Mouse (Mus musculus) kidney, embryonic 16.5 days (tissue): Measurements from ENCODE around the gene Wbp1. TPM values are rescaled to one million over a fixed set of nuclear protein-coding genes. Genes with fewer than 3 reads are reported as not detected.
A peak's percentile ranks its signal among the peaks of the same experiment; 100 is the strongest.
"Not testable (repeated sequence)": the region's sequence is repeated elsewhere in the genome, so short reads cannot be mapped to it uniquely, and the experiment has no call there.

Source experiments
- ATAC-seq: fragments of 200-750 bp; cut with Nextera tagmentation; 2 replicates; pipeline ENCODE4 v1.8.0; 2017; ENCODE audit warnings: moderate TSS enrichment; ENCODE audit not compliant: low FRiP score, low TSS enrichment
- H3K27ac ChIP-seq: fragments of 300-500 bp; sonication (generic); 2 replicates; pipeline ENCODE4 v1.5.1; 2014; ENCODE audit warnings: low read length
- H3K27me3 ChIP-seq: fragments of 300-500 bp; sonication (generic); 2 replicates; pipeline ENCODE4 v1.6.1; 2014; ENCODE audit warnings: low read length, control low read depth, mixed read lengths; ENCODE audit not compliant: insufficient read depth
- H3K36me3 ChIP-seq: fragments of 300-500 bp; sonication (generic); 2 replicates; pipeline ENCODE4 v1.6.1; 2014; ENCODE audit warnings: low read length, control low read depth, mixed read lengths; ENCODE audit not compliant: insufficient read depth
- H3K4me1 ChIP-seq: fragments of 300-500 bp; sonication (generic); 2 replicates; pipeline ENCODE4 v1.6.1; 2014; ENCODE audit warnings: low read length, control low read depth, mixed read lengths; ENCODE audit not compliant: insufficient read depth
- H3K4me2 ChIP-seq: fragments of 300-500 bp; sonication (generic); replicated peaks from 2 replicates; pipeline ENCODE4 v1.6.1; 2014; ENCODE audit warnings: low read depth, low read length
- H3K4me3 ChIP-seq: fragments of 300-500 bp; sonication (generic); 2 replicates; pipeline ENCODE4 v1.5.1; 2014; ENCODE audit warnings: mild to moderate bottlenecking, low read length
- H3K9ac ChIP-seq: fragments of 300-500 bp; sonication (generic); replicated peaks from 2 replicates; pipeline ENCODE4 v1.6.1; 2014; ENCODE audit warnings: low read length
- H3K9me3 ChIP-seq: fragments of 300-500 bp; sonication (generic); 2 replicates; pipeline ENCODE4 v1.6.1; 2016; ENCODE audit warnings: low read length, control low read depth
- WGBS: fragments of 180-500 bp; shearing (Covaris S2); extraction: QIAGEN DNeasy Blood & Tissue Kit; methylation state at CpG from one replicate; pipeline ENCODE4 v1.1.7; 2014; 5-methylcytosine and 5-hydroxymethylcytosine counted together
- polyA plus RNA-seq: library from polyadenylated mRNA; unstranded; fragments of >200 nt; fragmentation: Nextera tagmentation; extraction: Ambion mirVana; gene quantifications from 2 replicates; pipeline ENCODE4 v1.2.1, GENCODE M21; 2015

Wbp1 gene
- polyA plus RNA-seq, 1 experiment from 2014 or later, result 160 TPM

DNA sequence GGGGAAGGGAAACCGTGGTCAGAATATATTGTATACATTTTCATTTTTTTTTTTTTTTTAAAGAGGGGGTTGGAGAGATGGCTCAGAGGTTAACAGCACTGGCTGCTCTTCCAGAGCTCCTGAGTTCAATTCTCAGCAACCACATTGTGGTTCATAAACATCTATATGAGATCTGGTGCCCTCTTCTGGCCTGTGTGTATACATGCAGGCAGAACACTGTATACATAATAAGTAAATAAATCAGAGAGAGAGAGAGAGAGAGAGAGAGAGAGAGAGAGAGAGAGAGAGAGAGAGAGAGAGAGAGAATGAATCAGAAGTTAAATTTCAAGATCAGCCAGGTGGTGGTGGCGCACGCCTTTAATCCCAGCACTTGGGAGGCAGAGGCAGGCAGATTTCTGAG, 38.1 kb upstream of the Wbp1 start:
- H3K9ac ChIP-seq, ATAC-seq: not testable (repeated sequence)

DNA sequence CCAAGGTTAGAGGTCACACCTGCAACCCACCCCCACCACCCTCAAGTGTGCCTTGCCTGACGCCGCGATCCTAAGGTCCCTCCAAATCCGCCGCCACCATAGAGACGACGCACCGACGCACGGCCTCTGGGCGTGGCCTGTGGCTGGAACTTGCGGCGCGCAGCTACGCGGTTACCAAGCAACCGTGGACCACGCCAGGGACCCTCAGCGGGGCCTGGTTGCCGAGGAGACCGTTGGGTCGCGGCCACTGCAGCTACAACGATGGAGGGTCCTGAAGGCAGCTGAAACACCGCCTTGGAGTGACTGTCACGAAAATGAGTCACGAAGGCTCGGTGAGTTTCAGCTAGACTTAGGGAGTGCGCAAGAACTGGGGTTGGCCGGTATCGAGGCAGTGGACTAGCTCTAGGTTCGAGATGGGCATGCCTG, 34.9 kb upstream of the Wbp1 start, which contains the start of the genes Wdr54 and 1700003E16Rik:
Gene Wdr54, minus strand, starts transcription at position 139 of the 426 bp plus-strand sequence.
Gene 1700003E16Rik, plus strand, starts transcription at position 146 of the 426 bp plus-strand sequence.
- 2% methylated on average over 32 of the region's 32 CpGs for WGBS
- Histone ChIP-seq H3K36me3 (peaks cover 11% of the 10 kb centered on the region; the same call in 1 of the 2 replicates), H3K27ac (no peak within 1 kb of the TSS), H3K9me3 (no peaks in the 10 kb centered on the region), H3K4me1 (peaks cover 16% of the 10 kb centered on the region), H3K4me3 (peak within 1 kb of the TSS; percentile 62), H3K4me2 (peak within 1 kb of the TSS; percentile 92), H3K27me3 (peaks cover 10% of the 10 kb centered on the region), H3K9ac (peak within 1 kb of the TSS; percentile 58)
- peak; percentile 78 for ATAC-seq

More for the DNA sequence above, 38.1 kb upstream of the Wbp1 start:
- H3K27ac ChIP-seq, H3K9me3 ChIP-seq, H3K4me3 ChIP-seq, H3K36me3 ChIP-seq, H3K4me2 ChIP-seq: not testable (repeated sequence)
- Histone ChIP-seq H3K27me3 (peaks cover 24% of the 10 kb centered on the region), H3K4me1 (peaks cover 31% of the 10 kb centered on the region)
- WGBS, result 31% methylated on average over 3 of the region's 3 CpGs

DNA sequence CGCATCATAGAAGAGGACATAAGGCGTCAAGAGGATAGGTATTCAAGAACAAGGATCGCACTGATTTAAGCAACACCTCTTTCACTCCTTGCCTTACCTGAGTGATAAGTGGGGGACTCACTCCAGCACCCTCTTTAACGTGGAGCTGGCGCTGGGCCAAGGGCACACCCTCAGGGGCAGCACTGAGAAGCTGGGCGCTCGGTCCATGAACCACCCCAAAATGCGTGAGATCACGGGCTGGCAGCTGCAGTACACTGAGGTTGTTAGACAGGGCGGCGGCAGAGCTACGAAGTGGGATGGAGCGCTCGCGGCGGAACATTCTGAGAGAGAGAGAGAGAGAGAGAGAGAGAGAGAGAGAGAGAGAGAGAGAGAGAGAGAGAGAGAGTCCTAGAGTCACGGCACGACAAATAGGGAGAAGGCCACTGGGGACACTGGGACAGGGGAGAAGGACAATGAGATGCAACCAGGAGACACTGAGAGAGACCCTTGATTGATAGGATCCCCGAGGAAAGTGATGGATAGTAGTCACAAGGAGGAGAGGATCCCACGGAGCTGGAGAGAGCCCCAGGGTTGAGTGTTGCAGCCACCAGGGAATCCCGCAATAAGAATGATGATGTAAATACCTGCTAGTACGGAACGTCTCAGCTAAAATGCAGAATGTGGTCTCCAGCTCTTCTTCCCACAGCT, 34.3 kb upstream of the Wbp1 start:
- H3K4me1 ChIP-seq, result peaks cover 16% of the 10 kb centered on the region
- WGBS, result 7% methylated on average over 23 of the region's 23 CpGs
- H3K9ac ChIP-seq, result peak overlapping the region; percentile 58
- peaks cover 14% of the 10 kb centered on the region; the same call in 1 of the 2 replicates for H3K36me3 ChIP-seq
- H3K27me3 ChIP-seq, result peaks cover 5% of the 10 kb centered on the region
- peak overlapping the region; percentile 92 for H3K4me2 ChIP-seq
- ATAC-seq, result peak; percentile 1
- no peaks in the 10 kb centered on the region for H3K9me3 ChIP-seq
- no peak overlapping the region for H3K27ac ChIP-seq
- peak overlapping the region; percentile 62 for H3K4me3 ChIP-seq

DNA sequence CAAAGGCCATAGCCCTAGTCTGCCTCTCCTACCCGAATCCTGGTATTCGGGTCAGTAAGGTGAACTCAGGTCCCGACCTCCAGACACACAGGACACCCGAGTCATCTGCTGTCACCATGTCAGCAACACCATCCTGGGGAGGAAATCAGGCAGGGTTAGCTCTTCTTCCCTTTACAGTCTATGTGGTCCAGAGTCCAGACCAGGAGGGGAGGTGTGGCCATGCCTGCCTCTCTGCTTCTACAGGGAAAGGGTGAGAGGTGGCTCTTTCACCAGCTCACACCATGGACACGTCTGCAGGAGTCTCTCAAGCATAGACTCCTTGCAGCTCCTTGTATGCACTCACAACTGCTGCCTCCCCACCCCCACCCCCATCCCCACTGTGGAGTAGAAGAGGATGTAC, 32.1 kb upstream of the Wbp1 start:
- Histone ChIP-seq H3K4me3 (no peak overlapping the region), H3K27ac (no peak overlapping the region), H3K4me2 (no peak overlapping the region), H3K4me1 (peaks cover 16% of the 10 kb centered on the region), H3K9me3 (no peaks in the 10 kb centered on the region), H3K27me3 (no peaks in the 10 kb centered on the region; the same call in 1 of the 2 replicates), H3K36me3 (peaks cover 30% of the 10 kb centered on the region), H3K9ac (no peak overlapping the region)
- no peak for ATAC-seq
- WGBS, result 69% methylated on average over 5 of the region's 5 CpGs

DNA sequence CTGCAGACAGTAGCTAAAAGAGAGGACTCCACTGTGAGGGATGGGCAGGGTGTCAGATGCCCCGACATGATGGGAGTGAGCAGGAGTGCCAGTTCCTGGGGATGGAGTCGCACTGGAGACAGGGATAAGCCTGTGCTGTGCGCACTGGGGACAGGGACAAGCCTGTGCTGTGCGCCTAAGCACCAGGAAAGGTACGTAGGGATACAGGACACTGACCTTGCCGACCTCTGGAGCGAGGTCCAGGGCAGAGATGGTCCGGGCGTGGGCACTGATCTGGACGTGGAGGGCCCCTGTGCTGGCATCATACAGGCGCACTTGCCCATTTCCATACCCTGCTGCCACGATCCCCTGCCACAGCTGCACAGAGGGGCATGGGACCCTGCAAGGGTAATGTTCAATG, 31.7 kb upstream of the Wbp1 start:
- ATAC-seq, result no peak
- no peak overlapping the region for H3K4me3 ChIP-seq
- no peak overlapping the region for H3K27ac ChIP-seq
- H3K27me3 ChIP-seq, result no peaks in the 10 kb centered on the region; the same call in 1 of the 2 replicates
- WGBS, result 86% methylated on average over 12 of the region's 12 CpGs
- no peak overlapping the region for H3K9ac ChIP-seq
- H3K36me3 ChIP-seq, result peaks cover 31% of the 10 kb centered on the region
- no peaks in the 10 kb centered on the region for H3K9me3 ChIP-seq
- peaks cover 16% of the 10 kb centered on the region for H3K4me1 ChIP-seq
- H3K4me2 ChIP-seq, result no peak overlapping the region

DNA sequence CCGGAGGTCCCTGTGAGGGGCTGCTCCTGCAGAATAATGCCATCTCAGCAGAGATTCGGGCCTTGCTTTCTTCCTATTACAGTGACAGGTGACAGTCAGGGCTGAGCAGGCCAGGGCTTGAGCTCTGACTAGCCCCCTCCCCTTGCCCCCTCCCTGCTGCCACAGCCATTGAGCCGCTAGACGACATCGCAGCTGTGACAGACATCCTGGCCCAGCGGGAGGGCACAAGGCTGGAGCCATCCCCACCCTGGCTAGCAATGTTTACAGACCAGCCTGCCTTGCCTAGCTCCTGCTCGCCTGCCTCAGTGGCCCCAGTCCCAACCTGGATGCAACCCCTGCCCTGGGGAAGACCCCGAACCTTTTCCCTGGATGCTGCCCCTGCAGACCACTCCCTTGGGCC, 30.4 kb upstream of the Wbp1 start:
- Histone ChIP-seq H3K27me3 (no peaks in the 10 kb centered on the region; the same call in 1 of the 2 replicates), H3K36me3 (peaks cover 42% of the 10 kb centered on the region), H3K4me3 (no peak overlapping the region), H3K9ac (no peak overlapping the region), H3K9me3 (no peaks in the 10 kb centered on the region), H3K27ac (no peak overlapping the region), H3K4me1 (peaks cover 22% of the 10 kb centered on the region), H3K4me2 (no peak overlapping the region)
- ATAC-seq, result no peak
- WGBS, result 45% methylated on average over 8 of the region's 8 CpGs

DNA sequence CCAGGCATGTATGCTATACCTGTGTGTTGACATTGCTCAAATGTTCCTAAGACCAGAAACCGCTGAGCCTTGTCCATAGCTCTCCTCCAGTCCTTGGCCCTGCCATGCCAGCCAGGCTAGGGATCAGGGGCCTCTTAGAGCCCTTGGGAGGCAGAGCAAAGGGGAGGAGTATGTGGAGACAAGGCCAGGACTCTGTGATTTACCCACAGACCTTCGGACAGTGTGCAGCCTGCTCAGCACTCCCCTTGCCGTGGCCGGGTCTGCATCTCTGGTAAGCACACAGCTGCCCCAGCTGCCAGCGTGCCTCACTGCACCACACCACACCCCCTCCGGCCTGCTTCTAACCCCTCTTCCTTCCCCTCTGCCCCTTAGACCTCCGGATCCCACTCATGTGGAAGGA, 25.9 kb upstream of the Wbp1 start:
- Histone ChIP-seq H3K9me3 (no peaks in the 10 kb centered on the region), H3K27me3 (no peaks in the 10 kb centered on the region), H3K36me3 (peaks cover 41% of the 10 kb centered on the region), H3K9ac (no peak overlapping the region; the same call in 1 of the 2 replicates), H3K4me2 (no peak overlapping the region), H3K27ac (no peak overlapping the region), H3K4me3 (no peak overlapping the region), H3K4me1 (peaks cover 9% of the 10 kb centered on the region)
- ATAC-seq, result 0 out of 2 replicates have a peak, but pooled peaks have one; percentile 20
- WGBS, result 44% methylated on average over 7 of the region's 7 CpGs

DNA sequence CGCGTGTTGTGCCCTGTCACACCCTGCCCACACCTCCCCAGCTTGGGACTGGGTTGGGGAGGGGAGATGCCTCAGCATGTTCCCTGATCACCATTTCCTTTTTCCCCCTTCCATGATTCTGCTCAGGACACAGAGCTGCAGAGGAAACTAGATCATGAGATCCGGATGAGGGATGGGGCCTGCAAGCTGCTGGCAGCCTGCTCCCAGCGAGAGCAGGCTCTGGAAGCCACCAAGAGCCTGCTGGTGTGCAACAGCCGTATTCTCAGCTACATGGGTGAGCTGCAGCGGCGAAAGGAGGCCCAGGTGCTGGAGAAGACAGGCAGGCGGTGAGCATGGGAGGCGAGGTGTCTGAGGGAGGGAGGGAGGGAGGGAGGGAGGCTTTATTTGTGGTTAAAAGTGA, 24.4 kb upstream of the Wbp1 start:
- no peak for ATAC-seq
- 56% methylated on average over 8 of the region's 9 CpGs for WGBS
- H3K4me1 ChIP-seq, result peaks cover 17% of the 10 kb centered on the region
- peaks cover 28% of the 10 kb centered on the region for H3K36me3 ChIP-seq
- H3K4me3 ChIP-seq, result no peak overlapping the region
- no peak overlapping the region; the same call in 1 of the 2 replicates for H3K27ac ChIP-seq
- H3K27me3 ChIP-seq, result no peaks in the 10 kb centered on the region
- no peaks in the 10 kb centered on the region for H3K9me3 ChIP-seq
- no peak overlapping the region for H3K9ac ChIP-seq
- no peak overlapping the region for H3K4me2 ChIP-seq

DNA sequence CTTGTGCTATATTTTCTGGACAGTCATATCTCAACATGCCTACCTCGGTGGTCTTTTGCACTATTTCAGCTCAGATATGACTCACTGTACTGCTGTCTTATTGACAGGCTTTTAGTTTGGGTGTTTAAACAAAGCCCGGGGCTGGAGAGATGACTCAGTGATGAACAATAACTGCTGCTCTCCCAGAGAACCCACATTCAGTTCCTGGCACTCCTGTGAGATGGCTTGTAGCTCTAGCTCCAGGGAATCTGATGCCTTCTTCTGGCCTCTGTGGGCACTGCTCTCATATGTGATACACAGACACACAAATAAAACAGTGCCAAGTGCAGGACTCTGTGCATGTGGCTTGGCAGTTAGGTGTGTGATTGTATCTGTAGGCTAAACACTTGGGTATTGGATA, 23.9 kb upstream of the Wbp1 start:
- no peaks in the 10 kb centered on the region for H3K9me3 ChIP-seq
- WGBS, result 71% methylated on average over 2 of the region's 2 CpGs
- no peaks in the 10 kb centered on the region for H3K27me3 ChIP-seq
- no peak overlapping the region for H3K9ac ChIP-seq
- H3K4me2 ChIP-seq, result no peak overlapping the region
- ATAC-seq, result no peak
- no peak overlapping the region for H3K27ac ChIP-seq
- peaks cover 17% of the 10 kb centered on the region for H3K4me1 ChIP-seq
- H3K4me3 ChIP-seq, result no peak overlapping the region
- H3K36me3 ChIP-seq, result peaks cover 28% of the 10 kb centered on the region

DNA sequence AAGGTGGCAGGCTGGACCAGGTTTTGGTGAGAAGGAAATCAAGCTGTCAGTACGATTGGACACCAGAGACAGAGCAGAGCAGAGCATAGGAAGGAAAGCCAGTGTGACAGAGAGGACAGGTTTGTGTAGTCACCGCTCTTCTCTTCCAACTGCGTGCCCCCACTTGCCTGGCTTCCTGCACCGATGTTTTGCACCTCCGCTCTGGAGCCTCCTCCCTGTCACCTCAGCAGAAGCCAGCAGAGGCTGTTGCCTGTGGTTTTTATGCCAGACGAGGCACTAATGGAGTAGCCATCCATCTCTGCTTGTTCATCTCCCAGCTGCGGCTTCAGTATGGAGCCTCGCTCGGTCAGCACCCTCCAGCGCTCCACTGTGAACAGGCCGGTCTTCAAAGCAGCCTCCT, 21.5 kb upstream of the Wbp1 start:
- Histone ChIP-seq H3K9ac (no peak overlapping the region; the same call in 1 of the 2 replicates), H3K4me2 (0 out of 2 replicates have a peak overlapping the region, but pooled peaks have one; percentile 66)
- 59% methylated on average over 11 of the region's 11 CpGs for WGBS

More for the DNA sequence above, 21.5 kb upstream of the Wbp1 start:
- Histone ChIP-seq H3K27me3 (no peaks in the 10 kb centered on the region), H3K36me3 (peaks cover 10% of the 10 kb centered on the region), H3K4me1 (peaks cover 30% of the 10 kb centered on the region), H3K4me3 (no peak overlapping the region), H3K9me3 (no peaks in the 10 kb centered on the region), H3K27ac (no peak overlapping the region)
- no peak for ATAC-seq
